Mouse (Mus musculus) embryonic fibroblast, embryonic 13.5 days (primary cell): ENCODE measurements at regions not wholly inside any gene's neighbourhood (a gene's known extent, or its start where the extent isn't known, plus 50 kb on each side); places are given as distances from the start of the nearest gene placed in this dataset.

ENCODE experiments used
- CTCF ChIP-seq: IDR thresholded peaks from 2 replicates; pipeline ENCODE4 v1.5.1; 2011; ENCODE audit warnings: mild to moderate bottlenecking, control low read depth, low read length, moderate library complexity, borderline replicate concordance; ENCODE audit not compliant: insufficient read depth
- POLR2A ChIP-seq: IDR thresholded peaks from 2 replicates; pipeline ENCODE4 v1.6.1; 2011; ENCODE audit warnings: low read depth, mild to moderate bottlenecking, control low read depth, low read length, moderate library complexity

DNA sequence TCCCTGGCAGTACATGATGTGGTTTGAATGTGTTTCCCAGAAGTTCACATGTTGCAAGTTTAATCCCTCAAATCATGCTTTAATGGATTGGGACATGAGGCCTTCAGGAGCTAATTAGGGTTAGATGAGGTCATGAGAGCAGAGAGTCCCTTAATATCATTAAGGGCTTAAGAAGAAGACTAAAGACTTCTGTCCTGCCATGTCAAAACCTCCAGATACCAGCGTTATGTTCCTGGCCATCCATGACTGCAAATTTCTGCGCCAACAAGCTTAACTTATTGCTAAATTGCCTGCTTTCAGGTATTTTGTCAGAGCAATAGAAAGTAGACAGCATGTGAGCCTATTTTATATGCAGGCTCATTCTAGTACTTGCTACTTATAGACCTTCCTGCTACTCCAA, 282.1 kb upstream of the Cdyl start:
- no peak for TF ChIP-seq POLR2A
- TF ChIP-seq CTCF = no peak
